Mouse (Mus musculus): ENCODE measurements around the gene Tbc1d22a. TPM values are rescaled to one million over a fixed set of nuclear protein-coding genes. Genes with fewer than 3 reads are reported as not detected.

The Tbc1d22a gene
- total RNA-seq, 2 experiments from 2014 or later, result 28.2 to 29.1 TPM

- peak in 1 of 2 experiments; percentile 10 for DNase-seq (ENCODE audit: low spot score in 2 of 2)
Measured at GRCm38 (mm10) chr15:86331501-86332245, 117.4 kb downstream of the Tbc1d22a start.

- no peak for DNase-seq (ENCODE audit: low spot score in 2 of 2)
Measured at GRCm38 (mm10) chr15:86333176-86333575, 118.9 kb downstream of the Tbc1d22a start.

- no peak for DNase-seq (ENCODE audit: low spot score in 2 of 2)
Measured at GRCm38 (mm10) chr15:86333606-86334005, 119.3 kb downstream of the Tbc1d22a start.

- no peak for DNase-seq (ENCODE audit: low spot score in 2 of 2)
Measured at GRCm38 (mm10) chr15:86334276-86334675, 120.0 kb downstream of the Tbc1d22a start.

GRCm38 (mm10) chr15:86334745-86335144 lies 120.5 kb downstream of the Tbc1d22a start:
- no peak for DNase-seq (ENCODE audit: low spot score in 2 of 2)

- no peak for DNase-seq (ENCODE audit: low spot score in 2 of 2)
Measured at GRCm38 (mm10) chr15:86335781-86336180, 121.5 kb downstream of the Tbc1d22a start.

- DNase-seq (ENCODE audit: low spot score in 2 of 2), result no peak
Measured at GRCm38 (mm10) chr15:86337726-86338125, 123.5 kb downstream of the Tbc1d22a start.

- no peak for DNase-seq (ENCODE audit: low spot score in 2 of 2)
Measured at GRCm38 (mm10) chr15:86339736-86340135, 125.5 kb downstream of the Tbc1d22a start.

GRCm38 (mm10) chr15:86340766-86341165 lies 126.5 kb downstream of the Tbc1d22a start:
- no peak for DNase-seq (ENCODE audit: low spot score in 2 of 2)

GRCm38 (mm10) chr15:86342637-86343375 lies 128.5 kb downstream of the Tbc1d22a start:
- no peak for DNase-seq (ENCODE audit: low spot score in 2 of 2)

GRCm38 (mm10) chr15:86344906-86345331 lies 130.7 kb downstream of the Tbc1d22a start:
- no peak for DNase-seq (ENCODE audit: low spot score in 2 of 2)

GRCm38 (mm10) chr15:86345907-86346306 lies 131.6 kb downstream of the Tbc1d22a start:
- no peak for DNase-seq (ENCODE audit: low spot score in 2 of 2)

GRCm38 (mm10) chr15:86346606-86347005 lies 132.3 kb downstream of the Tbc1d22a start:
- no peak for DNase-seq (ENCODE audit: low spot score in 2 of 2)

- no peak for DNase-seq (ENCODE audit: low spot score in 2 of 2)
Measured at GRCm38 (mm10) chr15:86354932-86355331, 140.7 kb downstream of the Tbc1d22a start.

- DNase-seq (ENCODE audit: low spot score in 2 of 2), result no peak
Measured at GRCm38 (mm10) chr15:86355857-86356256, 141.6 kb downstream of the Tbc1d22a start.

- no peak for DNase-seq (ENCODE audit: low spot score in 2 of 2)
Measured at GRCm38 (mm10) chr15:86360376-86360775, 146.1 kb downstream of the Tbc1d22a start.

- DNase-seq (ENCODE audit: low spot score in 2 of 2), result no peak
Measured at GRCm38 (mm10) chr15:86362306-86363150, 148.3 kb downstream of the Tbc1d22a start.

GRCm38 (mm10) chr15:86363841-86364295 lies 149.6 kb downstream of the Tbc1d22a start:
- no peak for DNase-seq (ENCODE audit: low spot score in 2 of 2)

GRCm38 (mm10) chr15:86364948-86365658 lies 150.8 kb downstream of the Tbc1d22a start:
- DNase-seq (ENCODE audit: low spot score in 2 of 2), result no peak

- DNase-seq (ENCODE audit: low spot score in 2 of 2), result no peak
Measured at GRCm38 (mm10) chr15:86366726-86367125, 152.5 kb downstream of the Tbc1d22a start.

GRCm38 (mm10) chr15:86367247-86367646 lies 153.0 kb downstream of the Tbc1d22a start:
- no peak for DNase-seq (ENCODE audit: low spot score in 2 of 2)

All from adrenal gland, adult 18-20 months (tissue).